Mouse (Mus musculus) embryonic fibroblast, embryonic 13.5 days (primary cell): ENCODE results near the gene Col20a1. TPM values are rescaled to one million over a fixed set of nuclear protein-coding genes. Genes with fewer than 3 reads are reported as not detected.

ENCODE experiments used
- H3K27ac ChIP-seq: 2 replicates; pipeline ENCODE4 v1.5.1; 2012; ENCODE audit warnings: low read length, control low read depth, inconsistent platforms; ENCODE audit not compliant: insufficient read depth
- H3K4me1 ChIP-seq: 2 replicates; pipeline ENCODE4 v1.6.1; 2011; ENCODE audit warnings: low read length; ENCODE audit not compliant: control insufficient read depth, insufficient read depth
- H3K4me3 ChIP-seq: 2 replicates; pipeline ENCODE4 v1.5.1; 2011; ENCODE audit warnings: mild to moderate bottlenecking, control low read depth, low read length; ENCODE audit not compliant: insufficient read depth
- CTCF ChIP-seq: IDR thresholded peaks from 2 replicates; pipeline ENCODE4 v1.5.1; 2011; ENCODE audit warnings: mild to moderate bottlenecking, control low read depth, low read length, moderate library complexity, borderline replicate concordance; ENCODE audit not compliant: insufficient read depth
- POLR2A ChIP-seq: IDR thresholded peaks from 2 replicates; pipeline ENCODE4 v1.6.1; 2011; ENCODE audit warnings: low read depth, mild to moderate bottlenecking, control low read depth, low read length, moderate library complexity
- polyA plus RNA-seq: library from polyadenylated mRNA; stranded (reverse); fragments of >200 nt; gene quantifications from 2 replicates; pipeline ENCODE4 v1.2.4, GENCODE M21; 2011; ENCODE audit warnings: low read depth; ENCODE audit not compliant: missing spikeins, insufficient read length

The Col20a1 gene
- polyA plus RNA-seq: 0.23 and 0.40 TPM in 2 replicates

DNA sequence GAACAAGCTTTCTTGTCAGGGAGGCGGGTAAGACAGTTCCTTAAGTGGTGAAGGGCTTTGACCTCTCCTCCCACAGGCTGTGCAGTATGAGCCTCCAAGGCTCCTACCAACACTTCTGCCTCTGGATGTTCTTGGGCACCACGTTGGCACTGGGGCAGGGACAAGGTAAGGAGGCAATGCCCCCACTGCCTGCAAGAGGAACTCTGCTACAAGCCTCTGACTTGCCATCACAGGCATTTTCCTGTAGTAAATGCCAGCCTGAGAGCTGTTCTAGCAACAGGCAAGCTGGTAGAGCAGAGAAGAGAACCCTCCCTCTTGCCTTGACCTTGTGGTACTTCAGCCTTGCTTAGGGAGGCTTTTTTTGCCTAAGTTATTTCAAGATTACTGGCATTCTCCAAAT lies at the start of gene Col20a1:
TSS of gene Col20a1 (plus strand) at position 87 of the 400 bp plus-strand sequence.
- TF ChIP-seq CTCF (no peak), POLR2A (peak; percentile 54)
- H3K4me1 ChIP-seq: no peaks in the 10 kb centered on the region
- H3K4me3 ChIP-seq: no peak within 1 kb of the TSS
- H3K27ac ChIP-seq: no peak within 1 kb of the TSS

DNA sequence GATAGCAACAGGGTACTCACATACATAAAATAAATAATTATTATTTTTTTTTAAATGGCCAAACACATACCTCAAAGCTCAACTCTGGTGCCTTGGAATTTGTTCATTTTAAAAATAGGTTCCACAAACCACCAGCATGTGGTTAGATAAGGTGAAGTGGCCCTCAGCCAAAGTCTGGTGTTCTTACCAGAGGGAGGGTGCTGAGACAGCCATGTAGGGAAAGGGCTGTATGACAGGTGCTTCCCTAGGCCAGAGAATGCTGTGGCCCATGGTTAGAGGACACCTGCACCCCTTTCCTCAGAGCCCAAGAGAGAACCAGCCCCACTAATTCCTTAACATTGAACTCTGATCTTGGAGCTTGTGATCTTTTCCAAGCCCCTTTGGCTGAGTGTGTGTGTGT lies 46.1 kb upstream of the Col20a1 start:
- no peaks in the 10 kb centered on the region for H3K4me1 ChIP-seq
- TF ChIP-seq POLR2A (no peak), CTCF (no peak)
- H3K4me3 ChIP-seq: no peak overlapping the region
- H3K27ac ChIP-seq: no peak overlapping the region

DNA sequence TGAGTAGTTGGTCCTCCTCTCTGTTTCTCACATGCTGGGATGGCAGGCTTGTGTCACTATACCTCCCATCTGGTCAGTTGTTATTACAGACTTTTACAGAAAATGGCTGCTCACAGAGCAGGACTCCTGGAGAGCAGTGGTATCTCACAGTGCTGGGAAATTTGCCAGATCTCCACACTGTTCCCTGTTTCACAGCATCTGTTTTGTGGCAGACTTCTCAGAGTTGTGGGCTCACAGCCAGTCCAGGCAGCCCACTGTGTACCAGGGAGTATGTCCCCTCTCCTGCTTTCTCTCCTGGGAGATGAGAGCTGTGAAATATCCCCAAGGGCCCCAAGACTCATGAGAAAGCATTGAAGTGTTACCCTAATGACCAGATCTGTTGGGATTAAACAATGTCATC lies 44.5 kb upstream of the Col20a1 start:
- Histone ChIP-seq H3K4me1 (no peaks in the 10 kb centered on the region), H3K4me3 (no peak overlapping the region), H3K27ac (no peak overlapping the region)
- no peak for TF ChIP-seq POLR2A
- TF ChIP-seq CTCF: no peak

DNA sequence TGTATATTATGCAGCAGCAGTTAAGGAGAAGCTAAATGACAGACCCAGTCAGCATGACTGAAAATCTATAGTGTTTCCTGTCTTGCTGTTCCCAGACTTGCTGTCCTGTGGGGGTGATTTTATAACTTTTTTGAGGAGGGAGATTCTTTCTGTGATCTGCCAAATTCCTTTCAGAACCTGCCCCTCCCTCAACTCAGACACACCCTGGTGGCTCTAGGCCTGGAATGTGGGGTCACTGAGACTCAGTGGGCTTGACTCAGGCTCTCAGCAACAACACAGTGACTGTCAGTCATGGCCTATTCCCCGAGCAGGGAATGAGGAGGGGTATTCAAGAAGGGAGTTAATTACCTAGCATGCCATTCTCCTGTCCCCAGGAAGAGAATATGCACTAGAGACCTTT lies 36.4 kb upstream of the Col20a1 start:
- no peak overlapping the region for H3K4me3 ChIP-seq
- no peak for TF ChIP-seq POLR2A
- TF ChIP-seq CTCF: no peak
- no peaks in the 10 kb centered on the region for H3K4me1 ChIP-seq
- H3K27ac ChIP-seq: no peak overlapping the region

DNA sequence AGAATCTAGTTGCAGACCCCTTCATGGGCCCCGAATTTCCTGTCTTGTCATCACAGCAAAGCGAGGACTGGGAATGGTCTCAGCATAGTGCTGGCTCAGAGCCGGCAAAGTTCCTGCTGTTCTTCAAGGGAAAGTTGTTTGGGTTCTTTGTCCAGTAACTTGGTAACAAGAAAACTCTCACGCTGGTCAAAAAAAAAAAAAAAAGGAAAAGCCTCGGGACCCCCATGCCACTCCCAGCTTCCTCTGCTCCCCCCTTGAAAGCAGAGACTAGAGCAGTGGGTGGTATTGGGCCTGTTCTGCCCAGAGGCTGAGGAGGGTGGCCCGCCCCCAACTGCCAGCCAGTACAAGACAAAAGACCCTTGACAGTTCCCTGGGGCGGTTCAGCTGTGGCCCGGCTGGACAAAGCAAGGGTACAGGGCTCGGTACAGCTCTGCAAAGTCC lies 33.6 kb upstream of the Col20a1 start:
- H3K4me1 ChIP-seq: no peaks in the 10 kb centered on the region
- H3K4me3 ChIP-seq: no peak overlapping the region
- no peak overlapping the region for H3K27ac ChIP-seq
- TF ChIP-seq POLR2A (no peak), CTCF (no peak)

DNA sequence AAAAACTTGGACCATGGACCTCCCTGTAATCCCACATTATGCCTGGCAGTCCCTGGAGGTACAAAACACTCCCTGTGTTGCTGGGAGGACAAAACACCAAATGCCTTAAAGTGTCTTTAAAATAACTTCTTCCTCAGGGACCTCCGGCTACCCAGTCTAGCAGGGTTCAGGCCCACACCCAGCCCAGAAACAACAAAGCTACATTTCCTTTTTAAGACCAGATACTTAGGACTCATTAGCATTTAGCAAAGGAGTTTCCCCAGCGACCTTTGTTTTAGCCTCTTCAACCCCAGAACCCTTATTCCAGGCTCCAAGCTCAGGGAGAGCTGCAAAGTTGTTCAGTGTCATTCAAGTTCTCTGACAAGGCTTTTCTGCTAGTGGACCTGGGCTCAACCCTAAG lies 32.7 kb upstream of the Col20a1 start:
- Histone ChIP-seq H3K4me1 (no peaks in the 10 kb centered on the region), H3K4me3 (no peak overlapping the region), H3K27ac (no peak overlapping the region)
- TF ChIP-seq CTCF (no peak), POLR2A (no peak)

DNA sequence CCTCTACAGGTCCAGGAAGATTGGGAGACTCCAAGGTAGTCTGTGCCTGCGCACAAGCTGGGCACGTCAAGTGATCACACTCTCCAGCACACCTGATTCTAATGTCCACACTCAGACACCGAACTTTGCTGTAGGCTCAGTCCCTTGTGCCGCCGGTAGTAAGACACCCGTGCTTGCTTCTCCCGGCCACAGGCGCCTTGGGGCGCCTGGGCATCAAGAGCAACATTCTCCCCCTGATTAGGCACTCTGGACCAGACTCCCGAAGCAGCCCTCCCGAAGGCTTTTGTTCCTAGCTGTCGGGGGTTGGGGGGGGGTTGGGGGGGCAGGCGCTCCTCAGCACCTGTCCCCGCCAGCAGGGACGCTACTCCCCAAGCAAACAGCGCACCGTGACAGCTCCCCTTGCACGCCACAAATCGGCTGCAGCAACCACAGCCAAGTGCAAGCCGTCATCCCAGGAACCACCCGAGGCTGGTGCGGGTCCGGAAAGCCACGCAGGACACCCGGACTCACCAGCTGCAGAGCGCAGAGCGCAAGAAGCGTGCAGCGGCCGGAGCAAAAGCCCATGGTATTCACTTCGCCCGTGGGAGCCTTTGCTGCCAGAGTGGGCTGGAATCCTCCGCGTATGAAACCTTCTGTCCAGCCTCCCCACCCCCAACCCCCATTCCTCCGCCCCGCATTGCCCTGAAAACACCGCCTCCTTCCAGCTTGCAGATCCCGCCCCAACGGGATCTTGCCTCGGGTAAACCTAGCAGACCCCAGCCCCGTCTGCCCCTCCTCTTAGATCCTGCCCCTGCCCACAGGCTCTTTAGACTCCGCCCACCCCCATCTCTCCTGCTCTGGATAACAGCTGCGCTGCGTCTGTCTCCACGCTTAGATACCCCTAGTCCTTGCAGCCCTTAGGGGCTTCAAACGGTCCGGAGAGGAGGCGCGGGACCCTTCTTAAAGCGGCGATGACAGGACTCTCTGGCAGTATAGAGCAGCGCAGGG lies 32.0 kb upstream of the Col20a1 start, which contains the start of gene Nkain4:
TSS of gene Nkain4 (minus strand) at position 639 of the 987 bp plus-strand sequence.
- H3K4me3 ChIP-seq: peak within 1 kb of the TSS; percentile 41
- no peak within 1 kb of the TSS for H3K27ac ChIP-seq
- peaks cover 3% of the 10 kb centered on the region; the same call in 1 of the 2 replicates for H3K4me1 ChIP-seq
- TF ChIP-seq POLR2A (no peak), CTCF (peak; percentile 26; the same call in 1 of the 2 replicates)

DNA sequence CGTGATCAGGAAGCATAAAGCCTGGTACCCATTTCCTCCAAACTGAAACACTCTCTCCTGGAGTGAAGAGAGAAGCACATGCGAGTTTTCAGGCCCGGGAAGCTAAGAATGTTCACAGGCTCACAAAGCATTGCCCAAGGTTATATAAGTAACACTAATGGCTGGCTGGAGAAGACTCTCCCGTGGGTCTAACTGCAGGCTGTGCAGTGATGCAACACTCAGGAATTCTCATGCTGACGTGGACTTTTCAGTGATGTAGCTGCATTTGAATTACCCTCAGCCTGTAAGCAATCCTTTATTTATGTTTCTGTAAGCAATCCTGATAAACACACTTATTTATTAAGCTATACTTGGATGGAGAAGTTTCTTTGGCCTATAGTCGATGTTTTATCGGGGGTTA lies 26.7 kb upstream of the Col20a1 start:
- Histone ChIP-seq H3K27ac (peak overlapping the region; percentile 44; the same call in 1 of the 2 replicates), H3K4me3 (no peak overlapping the region), H3K4me1 (peaks cover 12% of the 10 kb centered on the region)
- TF ChIP-seq CTCF (no peak), POLR2A (no peak)

DNA sequence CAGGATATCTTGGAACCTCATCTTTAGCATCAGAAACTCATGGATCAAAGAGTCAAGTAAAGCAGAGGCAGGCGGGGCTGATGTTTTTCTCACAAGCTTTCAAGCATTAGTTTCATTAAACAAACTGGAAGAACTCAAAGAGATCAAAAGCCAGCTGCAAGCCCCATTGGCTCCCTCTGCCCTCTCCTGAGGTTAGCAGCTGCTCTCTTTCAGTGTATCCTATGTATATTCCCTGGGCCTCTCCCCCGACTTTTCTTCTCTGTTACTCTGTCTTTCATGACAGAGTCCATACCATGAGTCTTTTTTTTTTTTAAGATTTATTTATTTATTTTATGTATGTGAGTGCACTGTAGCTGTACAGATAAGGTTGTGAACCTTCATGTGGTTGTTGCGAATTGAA lies 26.1 kb upstream of the Col20a1 start:
- no peak for TF ChIP-seq POLR2A
- no peak for TF ChIP-seq CTCF
- Histone ChIP-seq H3K4me1 (peaks cover 12% of the 10 kb centered on the region), H3K4me3 (no peak overlapping the region), H3K27ac (no peak overlapping the region)
